Mouse (Mus musculus): ENCODE measurements at regions not wholly inside any gene's neighbourhood (a gene's known extent, or its start where the extent isn't known, plus 50 kb on each side); places are given as distances from the start of the nearest gene placed in this dataset.

DNA sequence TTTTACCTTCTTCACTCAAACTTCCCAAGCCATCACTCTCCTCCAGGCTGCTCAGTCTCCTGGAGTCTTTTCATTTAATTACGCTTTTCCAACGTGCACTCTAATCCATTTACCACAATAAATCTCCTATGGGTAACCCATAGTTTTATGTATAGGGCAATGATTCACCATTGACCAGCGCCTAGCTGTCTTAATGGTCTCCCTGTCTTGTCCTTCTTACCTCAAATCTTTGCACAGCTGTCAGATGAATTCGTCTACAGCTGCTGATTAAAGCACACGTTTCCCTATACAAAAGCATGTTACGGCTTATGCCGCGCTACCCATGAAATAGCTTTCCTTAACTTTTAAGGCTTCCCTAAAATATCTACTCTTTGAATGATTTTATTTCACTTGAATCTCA is 239.5 kb upstream of the Usp25 start:
- no peak for TF ChIP-seq EP300 (IDR thresholded peaks at IDR 0.05; ENCODE audit: insufficient read depth, low read depth, low read length)
- TF ChIP-seq POLR2A (IDR thresholded peaks at IDR 0.05; ENCODE audit: insufficient read depth, low read length): no peak
- TF ChIP-seq CTCF (IDR thresholded peaks at IDR 0.05; ENCODE audit: low read depth, low read length): no peak
